Mouse (Mus musculus): ENCODE data around the gene Mn1. TPM values are rescaled to one million over a fixed set of nuclear protein-coding genes. Genes with fewer than 3 reads are reported as not detected.

Mn1 gene
- polyA plus RNA-seq, 1 experiment from 2014 or later: 15.0 TPM

DNA sequence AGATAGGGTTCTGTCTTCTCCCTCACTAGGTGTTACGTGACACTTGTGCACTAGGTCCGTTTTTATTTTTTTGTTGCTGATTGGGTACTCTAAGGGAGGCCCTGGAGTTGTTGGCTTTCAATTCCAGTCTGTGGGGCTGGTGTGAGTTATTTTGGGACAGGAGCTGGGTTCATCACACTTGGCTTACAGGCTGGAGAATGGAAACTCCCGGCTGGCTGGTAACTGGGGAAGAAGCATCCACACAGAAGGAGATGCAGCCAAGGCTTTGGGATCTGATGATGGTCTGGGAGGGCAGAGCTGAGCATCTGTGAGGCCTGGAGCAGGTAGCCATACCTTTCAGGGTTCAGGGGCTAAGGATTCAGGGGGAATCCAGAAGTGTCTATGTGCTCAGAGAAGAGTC, 6.5 kb upstream of the Mn1 start:
- Histone ChIP-seq H3K36me3 (no peaks in the 10 kb centered on the region), H3K27me3 (peaks cover 67% of the 10 kb centered on the region), H3K4me3 (replicated peaks) (no peak overlapping the region), H3K9ac (replicated peaks) (no peak overlapping the region), H3K4me2 (no peak overlapping the region), H3K4me1 (replicated peaks) (peaks cover 49% of the 10 kb centered on the region), H3K9me3 (no peaks in the 10 kb centered on the region), H3K27ac (no peak overlapping the region)
- no peak for ATAC-seq (ENCODE audit: insufficient number of reproducible peaks, insufficient read depth, low FRiP score, low TSS enrichment, low read depth)
- 64% methylated on average over 3 of the region's 3 CpGs for WGBS

DNA sequence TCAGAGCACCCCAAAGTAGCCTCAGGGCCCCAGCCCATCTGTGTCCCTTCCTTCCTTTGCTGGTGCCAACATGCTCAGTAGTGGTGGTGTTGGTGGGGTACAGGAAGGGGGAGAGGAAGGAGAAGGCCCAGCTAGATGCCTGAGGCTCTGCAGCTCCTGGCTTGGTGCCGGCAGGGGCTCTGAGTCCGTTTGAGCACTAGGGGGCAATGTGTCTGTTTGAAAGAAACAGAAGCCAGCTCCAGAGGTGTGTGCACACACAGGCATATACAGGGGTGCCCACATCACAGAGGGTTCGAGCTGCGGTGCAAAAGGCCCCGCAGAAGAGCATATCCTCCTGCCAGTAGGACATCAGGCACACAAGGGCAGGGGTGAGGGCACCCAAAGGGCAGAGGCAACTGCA, 3.0 kb upstream of the Mn1 start:
- Histone ChIP-seq H3K4me3 (replicated peaks) (no peak overlapping the region), H3K4me1 (replicated peaks) (peaks cover 45% of the 10 kb centered on the region), H3K9me3 (no peaks in the 10 kb centered on the region), H3K9ac (replicated peaks) (0 out of 2 replicates have a peak overlapping the region, but pooled peaks have one; percentile 23), H3K36me3 (no peaks in the 10 kb centered on the region), H3K27me3 (peaks cover 74% of the 10 kb centered on the region), H3K27ac (0 out of 2 replicates have a peak overlapping the region, but pooled peaks have one; percentile 17), H3K4me2 (peak overlapping the region; percentile 90)
- WGBS: 1% methylated on average over 5 of the region's 5 CpGs
- peak; percentile 18; the same call in 1 of the 2 replicates for ATAC-seq (ENCODE audit: insufficient number of reproducible peaks, insufficient read depth, low FRiP score, low TSS enrichment, low read depth)

DNA sequence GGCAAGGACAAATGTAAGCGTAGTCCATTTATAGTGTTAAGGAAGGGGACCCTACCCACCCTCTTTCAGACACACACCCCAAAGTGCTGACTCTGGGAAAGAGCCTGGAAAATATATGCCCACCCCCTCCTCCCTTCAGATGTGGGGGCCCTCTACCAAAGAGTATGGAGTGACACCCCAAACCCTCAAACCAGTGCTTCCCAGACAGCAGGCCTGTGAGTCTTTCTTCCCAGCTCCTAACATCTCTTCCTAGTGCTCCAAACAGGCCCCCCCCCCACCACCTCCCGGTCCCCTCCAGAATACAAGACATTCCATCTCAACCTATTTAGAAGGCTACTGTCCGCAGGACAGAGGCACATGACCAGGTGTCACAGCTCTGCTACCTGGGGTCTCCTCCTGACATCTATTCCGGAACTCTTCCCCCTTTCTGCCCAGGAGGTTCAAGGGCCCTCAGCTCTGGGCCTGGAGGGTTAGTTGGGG, 2.4 kb upstream of the Mn1 start:
- no peak for ATAC-seq (ENCODE audit: insufficient number of reproducible peaks, insufficient read depth, low FRiP score, low TSS enrichment, low read depth)
- Histone ChIP-seq H3K27ac (no peak overlapping the region), H3K4me3 (replicated peaks) (peak overlapping the region; percentile 65), H3K27me3 (peaks cover 74% of the 10 kb centered on the region), H3K4me1 (replicated peaks) (peaks cover 45% of the 10 kb centered on the region), H3K36me3 (peaks cover 5% of the 10 kb centered on the region; the same call in 1 of the 2 replicates), H3K4me2 (peak overlapping the region; percentile 90), H3K9me3 (no peaks in the 10 kb centered on the region), H3K9ac (replicated peaks) (no peak overlapping the region; the same call in 1 of the 2 replicates)
- 23% methylated on average over 4 of the region's 4 CpGs for WGBS

DNA sequence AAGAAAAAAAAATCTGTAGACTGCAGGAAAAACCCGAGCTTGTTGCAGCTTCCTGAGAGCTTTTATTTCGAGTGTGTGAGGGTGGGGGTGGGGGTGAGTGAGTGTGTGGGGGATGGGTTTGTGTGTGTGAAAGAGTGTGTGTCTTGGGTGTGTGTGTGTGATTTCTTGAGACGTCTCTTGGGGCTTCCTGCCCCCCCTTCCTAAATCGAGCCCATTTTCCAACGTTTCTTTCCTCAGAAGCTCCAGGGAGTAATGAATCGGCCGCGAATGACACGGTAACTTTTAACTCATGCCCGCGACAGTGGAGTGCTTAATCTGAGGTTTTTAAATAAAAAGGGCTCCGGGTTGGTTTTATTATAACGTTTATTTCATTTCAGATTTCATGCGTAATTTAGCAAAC, 1.6 kb upstream of the Mn1 start:
- Histone ChIP-seq H3K4me2 (peak overlapping the region; percentile 90), H3K27me3 (peaks cover 74% of the 10 kb centered on the region), H3K27ac (no peak overlapping the region), H3K4me3 (replicated peaks) (peak overlapping the region; percentile 65), H3K9me3 (no peaks in the 10 kb centered on the region), H3K4me1 (replicated peaks) (peaks cover 47% of the 10 kb centered on the region), H3K36me3 (peaks cover 12% of the 10 kb centered on the region), H3K9ac (replicated peaks) (no peak overlapping the region; the same call in 1 of the 2 replicates)
- ATAC-seq (ENCODE audit: insufficient number of reproducible peaks, insufficient read depth, low FRiP score, low TSS enrichment, low read depth): no peak
- 2% methylated on average over 14 of the region's 14 CpGs for WGBS

DNA sequence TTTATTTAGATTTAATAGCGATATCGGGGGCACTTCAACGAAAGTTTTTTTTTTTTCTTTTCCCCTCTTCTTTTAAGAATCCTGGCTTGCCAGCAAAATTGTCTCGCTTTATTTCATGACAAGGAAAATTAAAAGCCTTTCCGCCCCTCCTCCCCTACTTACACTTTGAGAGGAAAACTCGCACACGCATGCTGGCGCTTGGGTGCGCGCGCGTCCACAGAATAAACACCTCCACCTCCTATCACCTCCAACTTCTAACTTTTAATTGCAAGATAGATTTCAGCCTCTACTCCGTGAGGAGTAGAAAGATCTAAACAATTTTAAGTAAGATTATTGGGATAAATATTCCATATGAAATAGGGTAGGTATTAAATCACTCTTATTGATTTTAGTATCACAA, 1.1 kb upstream of the Mn1 start:
- peaks cover 75% of the 10 kb centered on the region for H3K27me3 ChIP-seq

DNA sequence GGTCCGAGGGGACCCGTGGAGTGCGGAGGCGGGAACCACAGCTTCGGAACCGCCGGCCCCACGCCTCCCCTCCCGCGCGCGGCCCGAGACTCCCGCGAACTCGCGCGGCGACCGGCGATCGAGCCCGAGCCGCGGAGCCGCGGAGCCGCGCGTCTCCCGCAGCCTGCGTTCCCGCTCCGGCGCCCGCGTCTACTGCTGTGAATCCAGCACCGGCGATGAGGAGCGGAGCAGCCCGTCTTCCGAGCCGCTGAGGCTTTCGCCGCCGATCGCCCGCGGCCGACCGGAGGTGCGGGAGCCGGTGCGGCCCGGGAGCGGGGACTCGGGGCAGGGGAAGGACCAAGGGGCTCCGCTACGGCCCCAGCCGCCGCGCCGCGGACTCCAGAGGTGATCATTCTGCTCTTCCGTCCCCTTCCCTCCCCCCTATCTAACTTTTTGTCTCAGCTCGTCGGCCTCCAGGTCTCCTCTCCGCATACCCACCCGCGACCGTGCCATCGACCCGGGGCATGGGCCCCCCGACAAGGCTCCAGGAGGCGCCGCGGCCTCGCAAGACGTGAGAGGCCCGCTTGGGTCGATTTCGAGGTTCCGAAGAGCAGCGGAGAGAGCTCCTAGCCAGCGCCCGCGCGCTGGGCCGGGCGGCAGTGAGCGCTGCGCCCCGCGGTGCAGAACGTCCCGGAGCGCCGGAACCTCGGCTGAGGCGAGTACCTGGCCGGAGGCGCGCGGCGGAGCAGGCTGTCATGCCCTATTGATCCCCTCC, 393 bp downstream of the Mn1 start:
- Histone ChIP-seq H3K27me3 (peaks cover 76% of the 10 kb centered on the region), H3K36me3 (peaks cover 31% of the 10 kb centered on the region), H3K4me2 (peak overlapping the region; percentile 90), H3K9me3 (no peaks in the 10 kb centered on the region), H3K27ac (peak overlapping the region; percentile 88), H3K4me3 (replicated peaks) (peak overlapping the region; percentile 65), H3K4me1 (replicated peaks) (peaks cover 67% of the 10 kb centered on the region), H3K9ac (replicated peaks) (peak overlapping the region; percentile 84)
- under 1% methylated on average over 99 of the region's 105 CpGs for whole genome bisulfite sequencing
- ATAC-seq (ENCODE audit: insufficient number of reproducible peaks, insufficient read depth, low FRiP score, low TSS enrichment, low read depth): no peak

More for the DNA sequence above, 1.1 kb upstream of the Mn1 start:
- under 1% methylated on average over 13 of the region's 13 CpGs for WGBS
- H3K9me3 ChIP-seq: no peaks in the 10 kb centered on the region
- H3K9ac ChIP-seq (replicated peaks): peak overlapping the region; percentile 84; the same call in 1 of the 2 replicates
- H3K4me3 ChIP-seq (replicated peaks): peak overlapping the region; percentile 65
- no peak for ATAC-seq (ENCODE audit: insufficient number of reproducible peaks, insufficient read depth, low FRiP score, low TSS enrichment, low read depth)
- peaks cover 17% of the 10 kb centered on the region for H3K36me3 ChIP-seq
- H3K4me1 ChIP-seq (replicated peaks): peaks cover 52% of the 10 kb centered on the region
- H3K4me2 ChIP-seq: peak overlapping the region; percentile 90
- H3K27ac ChIP-seq: no peak overlapping the region

DNA sequence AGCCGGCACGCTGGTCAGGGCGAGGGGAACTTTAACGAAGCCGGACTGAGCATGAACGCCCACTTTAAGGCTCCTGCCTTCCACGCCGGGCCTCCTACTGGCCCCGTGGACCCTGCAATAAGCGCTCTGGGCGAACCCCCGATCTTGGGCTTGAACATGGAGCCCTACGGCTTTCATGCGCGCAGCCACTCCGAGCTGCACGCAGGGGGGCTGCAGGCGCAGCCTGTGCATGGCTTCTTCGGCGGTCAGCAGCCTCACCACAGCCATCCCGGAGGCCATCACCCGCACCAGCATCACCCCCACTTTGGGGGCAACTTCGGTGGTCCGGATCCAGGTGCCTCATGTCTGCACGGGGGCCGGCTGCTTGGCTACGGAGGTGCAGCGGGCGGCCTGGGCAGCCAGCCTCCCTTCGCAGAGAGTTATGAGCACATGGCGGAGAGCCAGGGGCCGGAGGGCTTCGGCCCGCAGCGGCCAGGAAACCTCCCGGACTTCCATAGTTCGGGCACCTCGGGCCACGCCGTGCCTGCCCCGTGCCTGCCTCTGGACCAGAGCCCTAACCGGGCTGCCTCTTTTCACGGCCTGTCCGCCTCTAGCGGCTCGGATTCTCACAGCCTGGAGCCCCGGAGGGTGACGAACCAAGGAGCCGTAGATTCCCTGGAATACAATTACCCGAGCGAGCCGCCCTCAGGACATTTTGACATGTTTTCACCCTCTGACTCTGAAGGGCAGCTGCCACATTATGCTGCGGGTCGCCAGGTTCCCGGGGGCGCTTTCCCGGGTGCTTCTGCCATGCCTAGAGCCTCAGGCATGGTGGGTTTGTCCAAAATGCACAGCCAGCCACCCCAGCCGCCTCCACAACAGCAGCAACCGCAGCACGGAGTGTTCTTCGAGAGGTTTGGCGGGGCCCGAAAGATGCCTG, 1.3 kb downstream of the Mn1 start:
- no peak for ATAC-seq (ENCODE audit: insufficient number of reproducible peaks, insufficient read depth, low FRiP score, low TSS enrichment, low read depth)
- Histone ChIP-seq H3K9ac (replicated peaks) (peak overlapping the region; percentile 84), H3K9me3 (no peaks in the 10 kb centered on the region), H3K4me1 (replicated peaks) (peaks cover 73% of the 10 kb centered on the region), H3K36me3 (peaks cover 31% of the 10 kb centered on the region), H3K4me2 (peak overlapping the region; percentile 90), H3K4me3 (replicated peaks) (peak overlapping the region; percentile 65), H3K27ac (no peak overlapping the region), H3K27me3 (peaks cover 75% of the 10 kb centered on the region)
- WGBS: under 1% methylated on average over 63 of the region's 63 CpGs

DNA sequence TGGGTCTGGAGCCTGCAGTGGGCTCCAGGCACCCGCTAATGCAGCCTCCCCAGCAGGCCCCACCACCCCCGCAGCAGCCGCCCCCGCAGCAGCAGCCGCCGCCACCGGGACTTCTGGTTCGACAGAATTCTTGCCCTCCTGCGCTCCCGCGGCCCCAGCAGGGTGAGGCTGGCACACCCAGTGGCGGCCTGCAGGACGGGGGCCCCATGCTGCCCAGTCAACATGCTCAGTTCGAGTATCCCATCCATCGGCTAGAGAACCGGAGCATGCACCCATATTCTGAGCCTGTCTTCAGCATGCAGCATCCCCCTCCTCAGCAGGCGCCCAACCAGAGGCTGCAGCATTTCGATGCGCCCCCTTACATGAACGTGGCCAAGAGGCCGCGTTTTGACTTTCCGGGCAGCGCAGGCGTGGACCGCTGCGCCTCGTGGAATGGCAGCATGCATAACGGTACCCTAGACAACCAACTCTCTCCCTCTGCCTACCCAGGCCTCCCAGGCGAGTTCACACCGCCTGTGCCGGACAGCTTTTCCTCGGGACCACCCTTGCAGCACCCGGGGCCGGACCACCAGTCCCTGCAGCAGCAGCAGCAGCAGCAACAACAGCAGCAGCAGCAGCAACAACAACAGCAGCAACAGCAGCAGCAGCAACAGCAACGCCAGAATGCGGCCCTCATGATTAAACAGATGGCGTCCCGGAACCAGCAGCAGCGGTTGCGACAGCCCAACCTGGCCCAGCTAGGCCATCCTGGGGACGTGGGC, 2.1 kb downstream of the Mn1 start:
- 4% methylated on average over 42 of the region's 42 CpGs for WGBS
- no peak for ATAC-seq (ENCODE audit: insufficient number of reproducible peaks, insufficient read depth, low FRiP score, low TSS enrichment, low read depth)
- H3K36me3 ChIP-seq: peaks cover 32% of the 10 kb centered on the region

DNA sequence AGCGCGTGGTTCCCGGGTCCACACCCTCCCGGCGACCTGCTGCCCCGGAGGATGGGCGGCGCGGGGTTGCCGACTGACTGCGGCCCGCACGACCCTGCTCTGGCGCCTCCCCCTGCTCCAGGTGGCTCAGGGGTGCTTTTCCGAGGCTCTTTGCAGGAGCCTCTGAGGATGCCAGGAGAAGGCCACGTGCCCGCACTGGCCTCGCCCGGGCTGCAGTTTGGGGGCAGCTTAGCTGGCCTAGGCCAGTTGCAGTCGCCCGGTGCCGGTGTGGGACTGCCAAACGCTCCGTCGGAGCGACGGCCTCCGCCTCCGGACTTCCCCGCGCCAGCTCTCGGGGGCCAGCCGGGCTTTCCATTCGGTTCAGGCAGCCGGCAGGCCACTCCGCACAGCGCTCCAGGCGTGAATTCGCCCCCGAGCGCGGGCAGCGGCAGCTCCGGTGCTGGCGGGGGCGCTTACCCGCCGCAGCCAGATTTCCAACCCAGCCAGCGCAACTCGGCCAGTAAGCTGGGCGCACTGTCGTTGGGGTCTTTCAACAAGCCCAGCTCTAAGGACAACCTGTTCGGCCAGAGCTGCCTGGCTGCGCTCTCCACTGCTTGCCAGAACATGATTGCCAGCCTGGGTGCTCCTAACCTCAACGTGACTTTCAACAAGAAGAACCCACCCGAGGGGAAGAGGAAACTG, 3.0 kb downstream of the Mn1 start:
- WGBS: under 1% methylated on average over 56 of the region's 56 CpGs
- H3K27ac ChIP-seq: no peak overlapping the region
- peaks cover 69% of the 10 kb centered on the region for H3K27me3 ChIP-seq
- H3K4me3 ChIP-seq (replicated peaks): peak overlapping the region; percentile 65
- peaks cover 73% of the 10 kb centered on the region for H3K4me1 ChIP-seq (replicated peaks)
- peaks cover 40% of the 10 kb centered on the region for H3K36me3 ChIP-seq
- no peaks in the 10 kb centered on the region for H3K9me3 ChIP-seq
- peak overlapping the region; percentile 84 for H3K9ac ChIP-seq (replicated peaks)
- ATAC-seq (ENCODE audit: insufficient number of reproducible peaks, insufficient read depth, low FRiP score, low TSS enrichment, low read depth): no peak
- H3K4me2 ChIP-seq: peak overlapping the region; percentile 90

More for the DNA sequence above, 2.1 kb downstream of the Mn1 start:
- no peaks in the 10 kb centered on the region for H3K9me3 ChIP-seq
- peaks cover 74% of the 10 kb centered on the region for H3K27me3 ChIP-seq
- H3K9ac ChIP-seq (replicated peaks): peak overlapping the region; percentile 84
- no peak overlapping the region for H3K27ac ChIP-seq
- H3K4me3 ChIP-seq (replicated peaks): peak overlapping the region; percentile 65
- peaks cover 73% of the 10 kb centered on the region for H3K4me1 ChIP-seq (replicated peaks)
- peak overlapping the region; percentile 90 for H3K4me2 ChIP-seq

DNA sequence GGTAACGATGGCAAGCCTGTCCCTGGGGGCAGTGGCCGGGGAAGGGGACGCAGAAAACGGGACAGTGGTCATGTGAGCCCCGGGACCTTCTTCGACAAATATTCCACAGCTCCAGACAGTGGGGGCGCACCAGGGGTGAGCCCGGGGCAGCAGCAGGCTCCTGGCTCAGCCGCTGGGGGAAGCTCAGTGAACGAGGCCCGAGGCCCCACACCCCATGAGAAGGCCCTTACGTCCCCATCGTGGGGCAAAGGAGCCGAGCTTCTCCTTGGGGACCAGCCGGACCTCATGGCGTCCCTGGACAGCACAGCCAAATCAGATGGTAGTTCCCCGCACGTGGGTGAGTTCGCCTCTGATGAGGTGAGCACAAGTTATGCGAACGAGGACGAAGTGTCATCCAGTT, 3.7 kb downstream of the Mn1 start:
- Histone ChIP-seq H3K36me3 (peaks cover 42% of the 10 kb centered on the region), H3K4me2 (peak overlapping the region; percentile 90), H3K4me3 (replicated peaks) (peak overlapping the region; percentile 65), H3K27ac (no peak overlapping the region), H3K27me3 (peaks cover 69% of the 10 kb centered on the region), H3K9me3 (no peaks in the 10 kb centered on the region), H3K4me1 (replicated peaks) (peaks cover 73% of the 10 kb centered on the region), H3K9ac (replicated peaks) (peak overlapping the region; percentile 84)
- ATAC-seq (ENCODE audit: insufficient number of reproducible peaks, insufficient read depth, low FRiP score, low TSS enrichment, low read depth): no peak
- 32% methylated on average over 22 of the region's 22 CpGs for WGBS

Measured in limb, embryonic 12.5 days (tissue).